Mouse (Mus musculus): ENCODE data around the gene Hip1.

DNA sequence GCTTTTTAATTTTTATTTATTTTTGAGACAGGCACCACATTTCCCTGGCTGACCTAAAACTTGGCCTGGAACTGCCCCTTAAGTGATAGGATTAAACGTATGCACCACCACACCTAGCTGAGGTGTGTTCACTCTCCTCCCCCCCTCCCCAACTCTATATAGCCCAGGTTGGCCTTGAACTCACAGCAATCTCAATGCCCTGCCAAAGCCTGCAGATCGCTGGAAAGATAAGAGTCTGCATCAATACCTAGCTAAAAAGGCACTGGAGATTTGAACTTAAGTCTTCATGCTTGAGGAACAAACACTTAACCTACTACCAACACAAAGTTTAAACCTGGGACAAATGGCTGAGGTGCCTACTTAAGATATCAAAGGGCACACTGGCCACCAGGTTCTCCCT, 52.8 kb downstream of the Hip1 start:
- no peak for TF ChIP-seq CTCF (IDR thresholded peaks at IDR 0.05; ENCODE audit: low read depth, low read length)
- TF ChIP-seq POLR2A (IDR thresholded peaks at IDR 0.05; ENCODE audit: insufficient read depth, low read length): no peak
- no peak for TF ChIP-seq EP300 (IDR thresholded peaks at IDR 0.05; ENCODE audit: insufficient read depth, low read depth, low read length)

Data from ES-Bruce4 (cell line).